Mouse (Mus musculus): ENCODE measurements at regions not wholly inside any gene's neighbourhood (a gene's known extent, or its start where the extent isn't known, plus 50 kb on each side); places are given as distances from the start of the nearest gene placed in this dataset.

GRCm38 (mm10) chr1:184461411-184461810 is 271.0 kb downstream of the Hlx start:
- no peaks in the 10 kb centered on the region for H3K4me1 ChIP-seq (ENCODE audit: control insufficient read depth in 2 of 2, insufficient read depth in 2 of 2, low read length in 2 of 2, poor library complexity in 1 of 2)
- in situ Hi-C loops (cut with MboI; ENCODE audit: low sequenced_read_pairs in 2 of 2, unreplicated experiment in 2 of 2) = no loop called here
- H3K4me3 ChIP-seq (ENCODE audit: insufficient read depth in 1 of 2, low read depth in 1 of 2, low read length in 2 of 2, poor library complexity in 1 of 2, severe bottlenecking in 1 of 2) = no peak overlapping the region
- H3K36me3 ChIP-seq (ENCODE audit: control insufficient read depth, insufficient read depth, low read length, poor library complexity, severe bottlenecking) = no peaks in the 10 kb centered on the region
- TF ChIP-seq CHD2 (IDR thresholded peaks at IDR 0.05; ENCODE audit: low read depth, low read length) (no peak), ZNF384 (IDR thresholded peaks at IDR 0.05; ENCODE audit: low read depth, low read length) (no peak), HCFC1 (IDR thresholded peaks at IDR 0.05; ENCODE audit: borderline replicate concordance, insufficient read depth, low read length) (no peak), MAFK (IDR thresholded peaks at IDR 0.05; ENCODE audit: insufficient read depth, low read depth, low read length) (no peak)
- no peak overlapping the region for H3K9ac ChIP-seq (ENCODE audit: insufficient read depth, low read depth, low read length, poor library complexity, severe bottlenecking)
- H3K9me3 ChIP-seq (ENCODE audit: control insufficient read depth, insufficient read depth, low read depth, low read length) = no peaks in the 10 kb centered on the region
- no peak overlapping the region for H3K27ac ChIP-seq (ENCODE audit: insufficient read depth, low read depth, low read length, poor library complexity, severe bottlenecking)
- no peak for DNase-seq (ENCODE audit: low read depth, low spot score)

- H3K9me3 ChIP-seq (ENCODE audit: control insufficient read depth, insufficient read depth, low read depth, low read length) = no peaks in the 10 kb centered on the region
- no peak overlapping the region for H3K4me3 ChIP-seq (ENCODE audit: insufficient read depth in 1 of 2, low read depth in 1 of 2, low read length in 2 of 2, poor library complexity in 1 of 2, severe bottlenecking in 1 of 2)
- no peak for TF ChIP-seq HCFC1 (IDR thresholded peaks at IDR 0.05; ENCODE audit: borderline replicate concordance, insufficient read depth, low read length)
- no peak for TF ChIP-seq CHD2 (IDR thresholded peaks at IDR 0.05; ENCODE audit: low read depth, low read length)
- no peak for TF ChIP-seq ZC3H11A (IDR thresholded peaks at IDR 0.05; ENCODE audit: borderline replicate concordance, low read depth, low read length)
- no peak for TF ChIP-seq ZNF384 (IDR thresholded peaks at IDR 0.05; ENCODE audit: low read depth, low read length)
- TF ChIP-seq MAFK (IDR thresholded peaks at IDR 0.05; ENCODE audit: insufficient read depth, low read depth, low read length) = no peak
- no peak for DNase-seq (ENCODE audit: low read depth, low spot score)
- no peak overlapping the region for H3K9ac ChIP-seq (ENCODE audit: insufficient read depth, low read depth, low read length, poor library complexity, severe bottlenecking)
- no peak overlapping the region for H3K27ac ChIP-seq (ENCODE audit: insufficient read depth, low read depth, low read length, poor library complexity, severe bottlenecking)
- no peaks in the 10 kb centered on the region for H3K4me1 ChIP-seq (ENCODE audit: control insufficient read depth in 2 of 2, insufficient read depth in 2 of 2, low read length in 2 of 2, poor library complexity in 1 of 2)
- in situ Hi-C loops (cut with MboI; ENCODE audit: low sequenced_read_pairs in 2 of 2, unreplicated experiment in 2 of 2) = no loop called here
- H3K36me3 ChIP-seq (ENCODE audit: control insufficient read depth, insufficient read depth, low read length, poor library complexity, severe bottlenecking) = no peaks in the 10 kb centered on the region
These were observed 275.7 kb downstream of the Hlx start for GRCm38 (mm10) chr1:184456727-184457126.

GRCm38 (mm10) chr1:184454381-184454780 is 278.0 kb downstream of the Hlx start:
- no peaks in the 10 kb centered on the region for H3K4me1 ChIP-seq (ENCODE audit: control insufficient read depth in 2 of 2, insufficient read depth in 2 of 2, low read length in 2 of 2, poor library complexity in 1 of 2)
- no peak for DNase-seq (ENCODE audit: low read depth, low spot score)
- TF ChIP-seq MAFK (IDR thresholded peaks at IDR 0.05; ENCODE audit: insufficient read depth, low read depth, low read length) (no peak), CHD2 (IDR thresholded peaks at IDR 0.05; ENCODE audit: low read depth, low read length) (no peak), HCFC1 (IDR thresholded peaks at IDR 0.05; ENCODE audit: borderline replicate concordance, insufficient read depth, low read length) (no peak), ZNF384 (IDR thresholded peaks at IDR 0.05; ENCODE audit: low read depth, low read length) (no peak), ZC3H11A (IDR thresholded peaks at IDR 0.05; ENCODE audit: borderline replicate concordance, low read depth, low read length) (no peak)
- in situ Hi-C loops (cut with MboI; ENCODE audit: low sequenced_read_pairs in 2 of 2, unreplicated experiment in 2 of 2) = no loop called here
- H3K9me3 ChIP-seq (ENCODE audit: control insufficient read depth, insufficient read depth, low read depth, low read length) = no peaks in the 10 kb centered on the region
- H3K9ac ChIP-seq (ENCODE audit: insufficient read depth, low read depth, low read length, poor library complexity, severe bottlenecking) = no peak overlapping the region
- no peak overlapping the region for H3K27ac ChIP-seq (ENCODE audit: insufficient read depth, low read depth, low read length, poor library complexity, severe bottlenecking)
- H3K4me3 ChIP-seq (ENCODE audit: insufficient read depth in 1 of 2, low read depth in 1 of 2, low read length in 2 of 2, poor library complexity in 1 of 2, severe bottlenecking in 1 of 2) = no peak overlapping the region
- no peaks in the 10 kb centered on the region for H3K36me3 ChIP-seq (ENCODE audit: control insufficient read depth, insufficient read depth, low read length, poor library complexity, severe bottlenecking)

GRCm38 (mm10) chr1:184453673-184454072 is 278.7 kb downstream of the Hlx start:
- no peak overlapping the region for H3K27ac ChIP-seq (ENCODE audit: insufficient read depth, low read depth, low read length, poor library complexity, severe bottlenecking)
- no peak overlapping the region for H3K4me3 ChIP-seq (ENCODE audit: insufficient read depth in 1 of 2, low read depth in 1 of 2, low read length in 2 of 2, poor library complexity in 1 of 2, severe bottlenecking in 1 of 2)
- H3K9me3 ChIP-seq (ENCODE audit: control insufficient read depth, insufficient read depth, low read depth, low read length) = no peaks in the 10 kb centered on the region
- no peaks in the 10 kb centered on the region for H3K4me1 ChIP-seq (ENCODE audit: control insufficient read depth in 2 of 2, insufficient read depth in 2 of 2, low read length in 2 of 2, poor library complexity in 1 of 2)
- DNase-seq (ENCODE audit: low read depth, low spot score) = no peak
- H3K9ac ChIP-seq (ENCODE audit: insufficient read depth, low read depth, low read length, poor library complexity, severe bottlenecking) = no peak overlapping the region
- TF ChIP-seq HCFC1 (IDR thresholded peaks at IDR 0.05; ENCODE audit: borderline replicate concordance, insufficient read depth, low read length) (no peak), ZNF384 (IDR thresholded peaks at IDR 0.05; ENCODE audit: low read depth, low read length) (no peak)
- H3K36me3 ChIP-seq (ENCODE audit: control insufficient read depth, insufficient read depth, low read length, poor library complexity, severe bottlenecking) = no peaks in the 10 kb centered on the region
- in situ Hi-C loops (cut with MboI; ENCODE audit: low sequenced_read_pairs in 2 of 2, unreplicated experiment in 2 of 2) = no loop called here

GRCm38 (mm10) chr1:184453061-184453460 is 279.4 kb downstream of the Hlx start:
- H3K36me3 ChIP-seq (ENCODE audit: control insufficient read depth, insufficient read depth, low read length, poor library complexity, severe bottlenecking) = no peaks in the 10 kb centered on the region
- no peak overlapping the region for H3K4me3 ChIP-seq (ENCODE audit: insufficient read depth in 1 of 2, low read depth in 1 of 2, low read length in 2 of 2, poor library complexity in 1 of 2, severe bottlenecking in 1 of 2)
- no peaks in the 10 kb centered on the region for H3K4me1 ChIP-seq (ENCODE audit: control insufficient read depth in 2 of 2, insufficient read depth in 2 of 2, low read length in 2 of 2, poor library complexity in 1 of 2)
- H3K9me3 ChIP-seq (ENCODE audit: control insufficient read depth, insufficient read depth, low read depth, low read length) = no peaks in the 10 kb centered on the region
- no peak overlapping the region for H3K27ac ChIP-seq (ENCODE audit: insufficient read depth, low read depth, low read length, poor library complexity, severe bottlenecking)
- no peak for DNase-seq (ENCODE audit: low read depth, low spot score)
- H3K9ac ChIP-seq (ENCODE audit: insufficient read depth, low read depth, low read length, poor library complexity, severe bottlenecking) = no peak overlapping the region
- in situ Hi-C loops (cut with MboI; ENCODE audit: low sequenced_read_pairs in 2 of 2, unreplicated experiment in 2 of 2) = no loop called here
- TF ChIP-seq MAFK (IDR thresholded peaks at IDR 0.05; ENCODE audit: insufficient read depth, low read depth, low read length) (no peak), ZC3H11A (IDR thresholded peaks at IDR 0.05; ENCODE audit: borderline replicate concordance, low read depth, low read length) (no peak), HCFC1 (IDR thresholded peaks at IDR 0.05; ENCODE audit: borderline replicate concordance, insufficient read depth, low read length) (no peak), CHD2 (IDR thresholded peaks at IDR 0.05; ENCODE audit: low read depth, low read length) (no peak), ZNF384 (IDR thresholded peaks at IDR 0.05; ENCODE audit: low read depth, low read length) (no peak)
